Mouse (Mus musculus) mouse embryonic stem cell (cell line): ENCODE results near the gene Olfr588-ps1.
"Not testable (repeated sequence)": the region's sequence is repeated elsewhere in the genome, so short reads cannot be mapped to it uniquely, and the experiment has no call there.

Experiments used
- in situ Hi-C, 2 experiments: fragments of 300-500 bp; cut with MboI; formaldehyde crosslinking; loops; 1 replicate in 1 of 2; 3 replicates in 1 of 2; pipeline ENCODE4 v1.14.3; 2019 to 2020; ENCODE audit warnings: low sequenced_read_pairs in 2 of 2, low pct_unique_long_range_greater_than_20kb in 1 of 2, mixed read lengths in 1 of 2; ENCODE audit not compliant: unreplicated experiment in 1 of 2

Gene Olfr588-ps1

DNA sequence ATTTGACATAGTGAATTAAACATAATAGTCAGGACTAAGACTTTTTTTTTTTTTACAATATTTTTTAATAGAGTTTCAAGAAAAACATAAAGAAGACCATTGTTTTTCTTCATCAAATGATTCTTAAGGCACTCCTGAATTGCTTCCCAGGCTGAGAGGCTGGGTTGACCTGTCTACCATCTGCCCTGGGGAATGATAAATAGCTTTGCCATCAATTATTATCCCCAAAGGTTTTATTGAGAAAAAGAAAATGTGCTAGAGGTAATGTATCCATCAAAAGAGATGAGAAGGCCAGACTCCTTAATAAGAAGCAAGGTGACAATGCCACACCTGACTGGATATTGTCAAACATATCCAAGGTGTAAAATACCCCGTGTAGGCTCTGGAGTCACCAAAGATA, at the start of gene Olfr588-ps1:
Olfr588-ps1 (plus strand) TSS at position 301 of the 400 bp plus-strand sequence.
- in situ Hi-C loops: no loop called here

DNA sequence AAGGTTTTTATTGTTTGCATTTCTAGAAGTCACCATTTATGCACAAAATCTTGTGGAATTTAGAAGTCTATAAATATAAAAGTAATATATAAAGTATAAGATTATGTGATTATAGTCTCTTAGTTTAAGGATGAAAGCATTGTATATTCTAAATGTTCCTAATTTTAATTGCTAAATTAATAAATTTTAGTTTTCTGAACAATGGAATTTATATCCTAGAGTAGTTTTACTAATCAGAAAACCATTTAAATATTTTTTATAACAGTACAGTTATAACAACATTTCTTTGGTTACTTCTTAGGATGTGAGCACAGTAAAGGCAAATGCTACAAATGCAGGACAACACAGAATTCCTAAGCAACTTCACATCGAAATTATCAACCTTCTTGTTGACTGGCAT, 43.3 kb upstream of the Olfr588-ps1 start, which contains the start of gene Olfr585:
Olfr585 (plus strand) TSS at position 301 of the 400 bp plus-strand sequence.
- in situ Hi-C loops: no loop called here

DNA sequence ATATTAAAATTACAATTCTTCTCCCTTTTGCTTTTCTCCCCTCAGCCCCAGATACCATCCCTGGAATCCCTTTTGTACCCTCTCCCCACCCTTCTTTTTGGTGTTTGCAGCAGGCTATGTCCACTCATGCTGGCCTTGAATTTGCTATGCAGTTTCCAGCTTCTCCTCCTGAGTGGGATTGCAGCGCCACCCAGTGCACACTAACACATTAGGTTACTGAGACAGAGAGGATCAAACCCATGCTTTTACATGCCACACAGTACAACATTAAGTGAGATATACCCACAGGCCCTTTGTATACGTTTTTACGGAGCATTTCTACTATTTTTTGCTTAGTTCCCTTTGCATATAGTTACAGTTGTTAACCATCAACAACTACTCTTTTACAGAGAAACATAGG, 21.3 kb upstream of the Olfr588-ps1 start:
- in situ Hi-C loops: no loop called here

DNA sequence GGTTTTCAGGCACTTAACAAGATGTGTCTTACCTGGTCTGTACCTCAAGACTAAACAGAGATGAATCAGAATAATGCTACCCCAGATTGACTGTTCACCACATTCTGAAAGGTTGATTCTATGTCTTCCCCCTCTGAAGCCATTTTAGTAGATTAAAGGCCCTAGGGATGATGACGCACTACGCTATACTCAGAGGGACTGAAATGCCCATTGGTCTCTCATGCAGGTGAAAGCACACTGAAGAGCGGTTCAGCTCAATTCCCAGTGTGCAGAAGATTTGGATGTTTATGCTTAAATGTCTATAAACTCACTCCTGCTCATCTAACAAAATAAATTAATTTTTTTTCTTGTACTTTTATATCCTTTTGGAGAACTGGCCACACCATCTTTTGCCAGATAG, 15.1 kb upstream of the Olfr588-ps1 start, which contains the start of gene Olfr586:
Olfr586 (minus strand) TSS at position 101 of the 400 bp plus-strand sequence.
- in situ Hi-C loops: no loop called here

DNA sequence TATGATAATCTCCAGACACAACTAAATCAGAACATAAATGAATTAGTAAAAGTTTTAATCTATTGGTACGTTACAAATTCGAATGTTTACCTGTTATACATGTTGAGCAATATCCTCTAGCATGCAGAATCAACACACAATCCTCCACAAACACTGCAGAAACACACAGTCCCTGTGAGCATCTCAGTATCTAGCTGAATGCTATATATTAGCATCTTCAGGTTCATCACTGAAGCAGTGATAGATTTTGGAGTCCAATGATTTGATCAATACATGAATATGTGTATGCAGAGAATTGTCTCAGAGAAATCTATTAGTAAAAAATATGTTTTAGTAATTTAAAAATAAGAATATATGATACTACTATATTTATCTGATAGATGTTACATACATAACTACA, 15.6 kb downstream of the Olfr588-ps1 start, which contains the start of gene Olfr589:
Olfr589 (minus strand) TSS at position 101 of the 400 bp plus-strand sequence.
- in situ Hi-C loops: no loop called here

DNA sequence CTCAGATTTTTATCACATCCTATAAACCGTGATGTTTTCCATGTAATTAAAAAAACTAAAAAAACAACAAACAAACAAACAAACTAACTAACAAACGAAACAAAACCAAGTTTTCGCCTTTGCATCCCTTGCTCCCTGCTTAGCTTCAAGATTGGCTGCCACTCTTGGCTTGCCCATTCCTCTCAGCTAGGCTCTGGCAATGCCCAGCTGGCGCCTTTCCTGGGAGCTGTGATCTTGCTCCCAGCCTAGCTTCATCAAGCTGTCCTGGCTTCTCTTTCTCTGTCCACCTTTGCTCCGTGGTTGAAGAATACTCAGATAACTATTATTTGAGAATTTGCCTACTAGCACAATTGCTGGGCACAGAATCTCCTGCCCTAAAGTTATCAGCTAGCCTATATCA, 29.0 kb downstream of the Olfr588-ps1 start:
- in situ Hi-C loops: no loop called here

DNA sequence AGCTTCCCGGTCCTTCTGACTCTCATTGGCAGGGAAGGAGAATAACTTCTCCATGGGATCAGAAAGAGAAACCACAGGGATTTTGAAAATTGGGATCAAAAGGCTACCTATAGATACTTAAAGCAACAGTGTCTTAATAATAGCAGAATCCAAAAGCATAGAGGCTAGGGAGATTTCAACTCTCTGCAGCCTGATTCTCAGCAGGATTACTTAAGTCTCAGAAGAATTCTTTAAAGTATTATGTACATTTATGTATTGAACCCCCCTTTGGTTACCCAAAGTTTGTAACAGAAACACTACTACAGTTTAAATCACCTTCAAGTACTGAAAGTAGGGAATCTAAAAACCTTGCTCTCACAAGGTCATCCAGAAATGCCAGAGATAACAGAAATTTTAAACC, 37.6 kb downstream of the Olfr588-ps1 start, which contains the start of gene Olfr591:
Olfr591 (minus strand) TSS at position 101 of the 400 bp plus-strand sequence.
- in situ Hi-C loops: no loop called here

DNA sequence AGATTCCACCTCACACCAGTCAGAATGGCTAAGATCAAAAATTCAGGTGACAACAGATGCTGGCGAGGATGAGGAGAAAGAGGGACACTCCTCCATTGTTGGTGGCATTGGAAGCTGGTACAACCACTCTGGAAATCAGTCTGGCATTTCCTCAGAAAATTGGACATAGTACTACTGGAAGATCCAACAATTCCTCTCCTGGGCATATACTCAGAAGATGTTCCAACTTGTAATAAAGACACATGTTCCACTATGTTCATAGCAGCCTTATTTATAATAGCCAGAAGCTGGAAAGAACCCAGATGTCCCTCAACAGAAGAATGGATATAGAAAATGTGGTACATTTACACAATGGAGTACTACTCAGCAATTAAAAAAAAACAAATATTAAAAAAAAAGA, 43.8 kb downstream of the Olfr588-ps1 start, which contains the start of gene Olfr592:
Olfr592 (plus strand) TSS at position 301 of the 400 bp plus-strand sequence.
- in situ Hi-C loops: not testable (repeated sequence)
